Mouse (Mus musculus) forebrain, embryonic 14.5 days (tissue): Measurements from ENCODE around the gene Ppp4r1. TPM values are rescaled to one million over a fixed set of nuclear protein-coding genes. Genes with fewer than 3 reads are reported as not detected.

Source experiments
- polyA plus RNA-seq: library from polyadenylated mRNA; unstranded; fragments of >200 nt; fragmentation: Nextera tagmentation; extraction: Ambion mirVana; gene quantifications from 2 replicates; pipeline ENCODE4 v1.2.1, GENCODE M21; 2014

Gene Ppp4r1
- polyA plus RNA-seq, 1 experiment from 2014 or later: 37.1 TPM

Other genes with a start within 250 kb of the Ppp4r1 start
- gene Tmem232, start 241.8 kb upstream of the Ppp4r1 start, polyA plus RNA-seq: 0.30 and 0.62 TPM in 2 replicates
- 247 TPM in 2 replicates for gene Vapa, start 169.0 kb upstream of the Ppp4r1 start, polyA plus RNA-seq
- gene Txndc2, start 140.4 kb upstream of the Ppp4r1 start, polyA plus RNA-seq: 0.19 TPM in 1 of 2 replicates, not detected in the other
- 88.8 and 92.6 TPM in 2 replicates for gene Rab31, start 9.8 kb upstream of the Ppp4r1 start, polyA plus RNA-seq
- 42.9 and 50.2 TPM in 2 replicates for gene Ralbp1, start 103.2 kb downstream of the Ppp4r1 start, polyA plus RNA-seq
- 81.4 and 83.1 TPM in 2 replicates for gene Twsg1, start 168.7 kb downstream of the Ppp4r1 start, polyA plus RNA-seq